Mouse (Mus musculus): ENCODE data around the gene BB287469.
"Not testable (repeated sequence)": the region's sequence is repeated elsewhere in the genome, so short reads cannot be mapped to it uniquely, and the experiment has no call there.

BB287469 gene

DNA sequence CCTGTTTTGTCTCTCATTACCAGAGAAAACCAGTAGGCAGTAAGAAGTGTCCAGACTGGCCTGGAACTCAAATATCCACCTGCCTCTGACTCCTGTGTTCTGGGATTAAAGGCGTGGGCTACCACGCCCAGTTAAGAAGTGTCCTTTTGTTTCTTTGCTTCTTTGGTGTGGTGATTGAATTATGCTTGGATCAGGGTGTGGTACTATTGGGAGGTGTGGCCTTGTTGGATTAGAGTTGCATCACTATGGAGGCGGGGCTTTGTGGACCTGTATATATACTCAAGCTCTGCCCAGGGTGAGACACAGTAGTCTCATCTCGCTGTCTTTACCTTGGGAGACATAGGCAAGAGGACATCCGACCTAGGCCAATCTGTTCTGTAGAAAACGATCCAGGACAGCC, at the start of gene BB287469:
BB287469 (plus strand) TSS at position 301 of the 400 bp plus-strand sequence.
- not testable (repeated sequence) for H3K36me3 ChIP-seq (ENCODE audit: control insufficient read depth, insufficient read depth, low read length, poor library complexity, severe bottlenecking); DNase-seq (ENCODE audit: low read depth, low spot score); H3K27me3 ChIP-seq (ENCODE audit: control insufficient read depth, insufficient read depth, low read length, poor library complexity, severe bottlenecking)

DNA sequence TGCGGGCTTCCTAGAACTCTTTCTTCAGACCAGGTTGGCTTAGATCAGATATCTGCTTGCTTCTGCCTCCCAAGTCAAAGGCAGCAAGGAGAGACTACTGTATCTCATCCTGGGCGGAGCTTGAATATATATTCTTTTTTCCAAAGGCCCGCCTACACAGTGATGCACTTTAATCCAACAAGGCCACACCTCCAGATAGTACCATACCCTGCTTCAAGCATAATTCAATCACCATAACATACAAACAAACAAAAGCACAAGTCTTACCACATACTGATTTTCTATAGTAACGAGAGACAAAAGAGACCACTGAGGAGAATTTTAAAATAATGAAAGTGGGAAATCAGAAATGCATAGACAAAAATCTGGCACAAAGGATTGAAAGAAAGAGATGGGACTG, 40.7 kb upstream of the BB287469 start, which contains the start of gene Gm21319:
Gm21319 (minus strand) TSS at position 101 of the 400 bp plus-strand sequence.
- not testable (repeated sequence) for DNase-seq (ENCODE audit: low read depth, low spot score); H3K36me3 ChIP-seq (ENCODE audit: control insufficient read depth, insufficient read depth, low read length, poor library complexity, severe bottlenecking); H3K27me3 ChIP-seq (ENCODE audit: control insufficient read depth, insufficient read depth, low read length, poor library complexity, severe bottlenecking)

DNA sequence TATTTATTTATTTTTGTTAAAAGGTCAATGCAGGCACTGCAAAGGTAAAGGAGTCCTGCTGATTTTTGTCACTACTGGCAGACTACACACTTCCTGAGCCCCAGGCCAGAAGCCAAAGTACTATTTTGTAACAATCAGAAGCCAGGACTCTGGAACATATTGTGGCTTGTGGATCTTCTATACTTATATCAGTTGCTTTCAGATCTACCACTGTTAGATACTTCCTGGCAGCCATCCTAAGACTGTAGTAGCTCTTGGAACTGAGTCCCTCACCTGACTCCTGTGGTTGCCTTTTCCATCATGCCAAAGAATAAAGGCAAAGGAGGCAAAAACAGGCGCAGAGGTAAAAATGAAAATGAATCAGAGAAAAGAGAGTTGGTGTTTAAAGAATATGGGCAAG, 21.2 kb upstream of the BB287469 start, which contains the start of gene Gm21936:
Gm21936 (plus strand) TSS at position 301 of the 400 bp plus-strand sequence.
- not testable (repeated sequence) for DNase-seq (ENCODE audit: low read depth, low spot score); H3K27me3 ChIP-seq (ENCODE audit: control insufficient read depth, insufficient read depth, low read length, poor library complexity, severe bottlenecking); H3K36me3 ChIP-seq (ENCODE audit: control insufficient read depth, insufficient read depth, low read length, poor library complexity, severe bottlenecking)

DNA sequence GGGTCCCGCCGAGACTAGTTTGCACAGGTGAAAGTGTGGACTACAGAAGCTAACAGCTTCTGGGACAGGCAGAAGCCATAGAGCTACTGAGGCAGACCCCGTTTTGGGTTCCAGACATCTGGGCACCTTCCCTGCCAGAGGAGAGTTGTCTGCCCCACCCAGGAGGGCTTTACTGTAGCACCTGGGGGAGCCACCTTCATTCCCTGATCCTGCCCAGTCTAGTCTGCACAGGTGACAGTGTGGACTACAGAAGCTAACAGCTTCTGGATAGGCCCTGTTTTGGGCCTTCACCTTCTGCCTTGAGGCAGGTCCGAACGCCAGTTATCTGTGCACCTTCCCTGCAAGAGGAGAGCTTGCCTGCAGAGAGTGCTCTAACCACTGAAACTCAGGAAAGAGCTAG, 18.4 kb upstream of the BB287469 start:
- not testable (repeated sequence) for H3K36me3 ChIP-seq (ENCODE audit: control insufficient read depth, insufficient read depth, low read length, poor library complexity, severe bottlenecking); H3K27me3 ChIP-seq (ENCODE audit: control insufficient read depth, insufficient read depth, low read length, poor library complexity, severe bottlenecking); DNase-seq (ENCODE audit: low read depth, low spot score)

DNA sequence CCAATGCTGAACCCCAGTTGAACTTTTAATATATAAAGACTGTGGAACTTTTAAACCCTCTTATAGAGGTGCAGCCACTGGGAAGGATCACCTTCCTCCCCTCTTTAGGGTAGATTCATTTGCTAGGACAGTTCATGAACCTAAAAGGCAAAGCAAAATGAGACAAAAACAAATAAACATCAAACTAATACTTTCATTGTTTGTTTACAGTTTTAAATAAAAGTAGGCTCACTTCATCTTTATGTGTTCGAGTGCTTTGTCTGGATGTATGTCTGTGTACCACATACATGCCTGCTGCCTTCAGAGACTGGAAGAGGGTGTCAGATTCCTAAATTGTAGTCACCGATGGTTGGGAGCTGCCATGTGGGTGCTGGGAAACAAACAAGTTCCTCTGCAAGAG, 25.9 kb downstream of the BB287469 start, which contains the start of gene Gm2001:
Gm2001 (minus strand) TSS at position 101 of the 400 bp plus-strand sequence.
- not testable (repeated sequence) for H3K27me3 ChIP-seq (ENCODE audit: control insufficient read depth, insufficient read depth, low read length, poor library complexity, severe bottlenecking); DNase-seq (ENCODE audit: low read depth, low spot score); H3K36me3 ChIP-seq (ENCODE audit: control insufficient read depth, insufficient read depth, low read length, poor library complexity, severe bottlenecking)

DNA sequence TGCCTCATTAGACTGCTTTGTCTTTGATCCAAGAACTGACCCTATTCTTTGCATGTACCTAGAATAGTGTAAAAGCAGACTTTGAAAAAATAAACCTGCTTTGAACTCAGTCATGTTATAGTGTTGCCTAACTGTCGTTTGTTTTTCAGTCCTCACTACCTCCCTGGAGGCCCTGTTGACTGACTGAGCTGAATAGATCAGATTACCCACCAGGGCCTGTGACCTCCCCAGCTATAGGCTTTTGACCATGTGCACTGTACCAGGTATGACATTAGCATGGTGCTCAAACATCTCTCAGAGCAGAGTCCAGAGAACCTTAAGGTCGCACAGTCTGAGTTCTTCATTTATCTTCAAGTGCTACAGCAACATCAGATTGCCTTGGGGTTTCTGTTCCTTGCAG, 34.3 kb downstream of the BB287469 start:
- H3K27me3 ChIP-seq (ENCODE audit: control insufficient read depth, insufficient read depth, low read length, poor library complexity, severe bottlenecking); H3K36me3 ChIP-seq (ENCODE audit: control insufficient read depth, insufficient read depth, low read length, poor library complexity, severe bottlenecking); DNase-seq (ENCODE audit: low read depth, low spot score): not testable (repeated sequence)

DNA sequence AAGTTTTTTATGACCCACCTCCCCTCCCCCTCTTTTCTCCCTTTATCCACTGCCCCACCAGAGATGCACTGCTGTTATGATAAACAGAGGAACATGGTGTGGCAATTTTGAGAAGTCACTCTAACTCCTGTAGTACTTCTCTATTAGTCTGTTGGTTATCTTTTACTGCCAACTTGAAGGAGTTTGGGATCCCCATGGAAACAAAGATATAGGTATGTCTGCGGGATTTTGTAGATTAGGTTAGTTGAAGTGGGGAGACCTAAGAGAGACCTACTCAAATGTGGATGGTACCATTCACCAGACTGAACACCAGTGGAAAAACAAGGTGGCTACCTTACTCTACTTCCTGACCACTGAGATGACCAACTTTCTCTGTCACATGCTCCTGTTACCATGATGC, 39.7 kb downstream of the BB287469 start:
- DNase-seq (ENCODE audit: low read depth, low spot score); H3K36me3 ChIP-seq (ENCODE audit: control insufficient read depth, insufficient read depth, low read length, poor library complexity, severe bottlenecking); H3K27me3 ChIP-seq (ENCODE audit: control insufficient read depth, insufficient read depth, low read length, poor library complexity, severe bottlenecking): not testable (repeated sequence)

DNA sequence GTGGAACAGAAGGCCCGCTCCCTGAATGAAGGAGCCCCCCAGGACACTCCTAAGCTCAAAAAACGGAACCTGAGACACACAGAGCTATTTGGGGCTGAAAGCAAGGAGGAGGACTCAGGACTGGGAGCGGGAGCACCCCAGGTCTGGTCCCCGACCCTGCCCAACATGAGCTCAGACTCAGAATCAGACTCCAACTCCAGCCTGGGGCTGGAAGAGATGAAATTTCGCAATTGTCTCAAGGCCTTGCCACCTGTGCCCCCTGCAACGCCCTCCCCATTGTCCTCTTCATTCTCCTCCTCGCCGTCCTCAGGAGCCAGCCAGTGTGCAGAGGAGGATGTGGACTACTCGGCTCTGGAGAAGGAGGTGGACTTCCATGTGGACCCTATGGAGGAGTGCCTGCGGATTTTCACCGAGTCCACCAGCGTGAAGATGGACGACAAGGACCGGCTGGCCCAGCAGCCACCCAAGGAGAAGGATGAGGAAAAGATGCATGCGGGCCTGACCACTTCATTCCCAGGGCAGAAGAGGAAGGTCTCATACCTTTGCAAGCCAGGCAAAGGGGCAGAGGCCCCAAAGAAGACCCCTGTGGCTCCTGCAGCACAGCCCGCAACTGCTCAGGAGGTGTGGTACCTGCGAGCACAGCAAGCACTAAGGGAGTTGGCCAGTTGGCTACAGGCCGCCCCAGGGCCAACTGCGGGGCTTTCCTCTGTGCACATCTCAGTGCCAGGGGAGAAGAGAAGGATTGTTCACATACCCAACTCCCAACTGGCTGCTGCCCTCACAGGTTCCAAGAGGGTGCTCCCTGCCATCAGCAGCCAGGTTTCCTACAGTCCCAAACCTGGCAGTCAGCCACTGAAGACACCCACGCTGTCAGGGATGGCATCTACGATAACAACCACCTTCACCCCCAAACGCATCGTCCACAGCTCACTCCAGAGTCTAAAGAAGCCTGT, 45.6 kb downstream of the BB287469 start:
- not testable (repeated sequence) for H3K36me3 ChIP-seq (ENCODE audit: control insufficient read depth, insufficient read depth, low read length, poor library complexity, severe bottlenecking); DNase-seq (ENCODE audit: low read depth, low spot score); H3K27me3 ChIP-seq (ENCODE audit: control insufficient read depth, insufficient read depth, low read length, poor library complexity, severe bottlenecking)

DNA sequence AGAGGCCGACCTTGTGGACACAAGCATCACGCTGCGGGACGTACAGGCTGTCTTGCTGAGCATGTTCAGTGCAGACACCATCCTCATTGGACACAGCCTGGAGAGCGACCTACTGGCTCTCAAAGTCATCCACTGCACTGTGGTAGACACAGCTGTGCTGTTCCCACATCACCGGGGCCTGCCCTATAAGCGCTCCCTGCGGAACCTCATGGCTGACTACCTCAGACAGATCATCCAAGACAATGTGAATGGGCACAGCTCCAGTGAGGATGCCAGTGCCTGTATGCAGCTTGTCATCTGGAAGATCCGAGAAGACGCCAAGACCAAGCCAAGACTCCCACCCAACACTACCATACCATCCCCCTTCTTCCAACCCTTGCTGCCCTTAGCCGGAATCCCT, 47.3 kb downstream of the BB287469 start:
- H3K27me3 ChIP-seq (ENCODE audit: control insufficient read depth, insufficient read depth, low read length, poor library complexity, severe bottlenecking); DNase-seq (ENCODE audit: low read depth, low spot score); H3K36me3 ChIP-seq (ENCODE audit: control insufficient read depth, insufficient read depth, low read length, poor library complexity, severe bottlenecking): not testable (repeated sequence)

DNA sequence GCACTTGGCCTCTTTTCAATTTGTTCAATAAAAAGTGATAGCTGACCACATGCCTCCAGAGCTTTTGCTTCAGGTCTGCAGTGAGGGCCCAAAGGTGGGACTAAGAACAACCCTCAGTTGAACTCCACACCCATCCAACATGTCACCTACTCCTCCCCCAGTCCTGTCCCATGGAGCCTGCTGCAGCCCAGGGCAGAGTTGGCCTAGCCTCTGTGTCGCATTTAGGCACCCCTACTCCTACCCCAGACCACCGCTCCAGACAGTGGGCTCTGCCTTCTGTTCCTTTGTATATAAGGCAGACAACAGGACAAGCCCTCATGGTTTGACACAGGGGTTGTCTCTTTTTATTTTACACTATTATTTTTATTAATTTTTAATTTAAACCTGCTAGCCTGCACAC, 47.7 kb downstream of the BB287469 start:
- not testable (repeated sequence) for H3K27me3 ChIP-seq (ENCODE audit: control insufficient read depth, insufficient read depth, low read length, poor library complexity, severe bottlenecking); DNase-seq (ENCODE audit: low read depth, low spot score); H3K36me3 ChIP-seq (ENCODE audit: control insufficient read depth, insufficient read depth, low read length, poor library complexity, severe bottlenecking)

All from splenic B cell, adult 2 months (primary cell).